Mouse (Mus musculus): ENCODE results near the gene Cdc42se2. TPM values are rescaled to one million over a fixed set of nuclear protein-coding genes. Genes with fewer than 3 reads are reported as not detected.

The Cdc42se2 gene
- polyA plus RNA-seq, 1 experiment: 69.7 TPM

GRCm38 (mm10) chr11:54722057-54722456 is 65.4 kb downstream of the Cdc42se2 start:
- Histone ChIP-seq H3K36me3 (ENCODE audit: control insufficient read depth, insufficient read depth, low read length, poor library complexity, severe bottlenecking) (peaks cover 28% of the 10 kb centered on the region), H3K27me3 (ENCODE audit: control insufficient read depth, insufficient read depth, low read length, poor library complexity, severe bottlenecking) (no peaks in the 10 kb centered on the region), H3K9me3 (replicated peaks; ENCODE audit: control insufficient read depth, insufficient read depth, low read length, poor library complexity, severe bottlenecking) (no peaks in the 10 kb centered on the region), H3K9ac (ENCODE audit: low read depth, poor library complexity, severe bottlenecking) (no peak overlapping the region), H3K4me3 (ENCODE audit: low read depth, low read length) (no peak overlapping the region), H3K27ac (ENCODE audit: insufficient read depth, low read length) (no peak overlapping the region), H3K4me1 (ENCODE audit: control insufficient read depth, insufficient read depth, low read length) (no peaks in the 10 kb centered on the region)
- no peak for TF ChIP-seq EP300 (IDR thresholded peaks at IDR 0.05; ENCODE audit: insufficient read depth, low read depth, low read length)
- TF ChIP-seq CTCF (IDR thresholded peaks at IDR 0.05; ENCODE audit: low read depth, low read length): no peak
- TF ChIP-seq POLR2A (IDR thresholded peaks at IDR 0.05; ENCODE audit: insufficient read depth, low read length): no peak

GRCm38 (mm10) chr11:54718601-54719000 is 68.9 kb downstream of the Cdc42se2 start:
- Histone ChIP-seq H3K27ac (ENCODE audit: insufficient read depth, low read length) (no peak overlapping the region), H3K9me3 (replicated peaks; ENCODE audit: control insufficient read depth, insufficient read depth, low read length, poor library complexity, severe bottlenecking) (no peaks in the 10 kb centered on the region), H3K4me3 (ENCODE audit: low read depth, low read length) (no peak overlapping the region), H3K4me1 (ENCODE audit: control insufficient read depth, insufficient read depth, low read length) (no peaks in the 10 kb centered on the region), H3K27me3 (ENCODE audit: control insufficient read depth, insufficient read depth, low read length, poor library complexity, severe bottlenecking) (no peaks in the 10 kb centered on the region), H3K36me3 (ENCODE audit: control insufficient read depth, insufficient read depth, low read length, poor library complexity, severe bottlenecking) (peaks cover 25% of the 10 kb centered on the region), H3K9ac (ENCODE audit: low read depth, poor library complexity, severe bottlenecking) (no peak overlapping the region)
- no peak for TF ChIP-seq CTCF (IDR thresholded peaks at IDR 0.05; ENCODE audit: low read depth, low read length)

- H3K36me3 ChIP-seq (ENCODE audit: control insufficient read depth, insufficient read depth, low read length, poor library complexity, severe bottlenecking): peaks cover 18% of the 10 kb centered on the region
- H3K9me3 ChIP-seq (replicated peaks; ENCODE audit: control insufficient read depth, insufficient read depth, low read length, poor library complexity, severe bottlenecking): no peaks in the 10 kb centered on the region
- no peaks in the 10 kb centered on the region for H3K4me1 ChIP-seq (ENCODE audit: control insufficient read depth, insufficient read depth, low read length)
- TF ChIP-seq CTCF (IDR thresholded peaks at IDR 0.05; ENCODE audit: low read depth, low read length): no peak
- no peak for TF ChIP-seq POLR2A (IDR thresholded peaks at IDR 0.05; ENCODE audit: insufficient read depth, low read length)
- no peak for TF ChIP-seq EP300 (IDR thresholded peaks at IDR 0.05; ENCODE audit: insufficient read depth, low read depth, low read length)
- H3K9ac ChIP-seq (ENCODE audit: low read depth, poor library complexity, severe bottlenecking): no peak overlapping the region
- H3K4me3 ChIP-seq (ENCODE audit: low read depth, low read length): no peak overlapping the region
- H3K27ac ChIP-seq (ENCODE audit: insufficient read depth, low read length): no peak overlapping the region
- H3K27me3 ChIP-seq (ENCODE audit: control insufficient read depth, insufficient read depth, low read length, poor library complexity, severe bottlenecking): no peaks in the 10 kb centered on the region
Observed at GRCm38 (mm10) chr11:54717893-54718292, 69.6 kb downstream of the Cdc42se2 start.

- Histone ChIP-seq H3K4me3 (ENCODE audit: low read depth, low read length) (no peak overlapping the region), H3K9ac (ENCODE audit: low read depth, poor library complexity, severe bottlenecking) (no peak overlapping the region), H3K36me3 (ENCODE audit: control insufficient read depth, insufficient read depth, low read length, poor library complexity, severe bottlenecking) (no peaks in the 10 kb centered on the region), H3K9me3 (replicated peaks; ENCODE audit: control insufficient read depth, insufficient read depth, low read length, poor library complexity, severe bottlenecking) (no peaks in the 10 kb centered on the region), H3K4me1 (ENCODE audit: control insufficient read depth, insufficient read depth, low read length) (no peaks in the 10 kb centered on the region), H3K27ac (ENCODE audit: insufficient read depth, low read length) (no peak overlapping the region), H3K27me3 (ENCODE audit: control insufficient read depth, insufficient read depth, low read length, poor library complexity, severe bottlenecking) (no peaks in the 10 kb centered on the region)
- TF ChIP-seq POLR2A (IDR thresholded peaks at IDR 0.05; ENCODE audit: insufficient read depth, low read length): no peak
- no peak for TF ChIP-seq EP300 (IDR thresholded peaks at IDR 0.05; ENCODE audit: insufficient read depth, low read depth, low read length)
- no peak for TF ChIP-seq CTCF (IDR thresholded peaks at IDR 0.05; ENCODE audit: low read depth, low read length)
Observed at GRCm38 (mm10) chr11:54712849-54713248, 74.6 kb downstream of the Cdc42se2 start.

GRCm38 (mm10) chr11:54710512-54711293 is 76.8 kb downstream of the Cdc42se2 start:
- no peaks in the 10 kb centered on the region for H3K36me3 ChIP-seq (ENCODE audit: control insufficient read depth, insufficient read depth, low read length, poor library complexity, severe bottlenecking)
- TF ChIP-seq CTCF (IDR thresholded peaks at IDR 0.05; ENCODE audit: low read depth, low read length) (no peak), POLR2A (IDR thresholded peaks at IDR 0.05; ENCODE audit: insufficient read depth, low read length) (no peak)
- no peak overlapping the region for H3K9ac ChIP-seq (ENCODE audit: low read depth, poor library complexity, severe bottlenecking)
- H3K9me3 ChIP-seq (replicated peaks; ENCODE audit: control insufficient read depth, insufficient read depth, low read length, poor library complexity, severe bottlenecking): no peaks in the 10 kb centered on the region
- H3K4me1 ChIP-seq (ENCODE audit: control insufficient read depth, insufficient read depth, low read length): no peaks in the 10 kb centered on the region
- no peaks in the 10 kb centered on the region for H3K27me3 ChIP-seq (ENCODE audit: control insufficient read depth, insufficient read depth, low read length, poor library complexity, severe bottlenecking)
- no peak overlapping the region for H3K4me3 ChIP-seq (ENCODE audit: low read depth, low read length)
- H3K27ac ChIP-seq (ENCODE audit: insufficient read depth, low read length): no peak overlapping the region

- Histone ChIP-seq H3K9me3 (replicated peaks; ENCODE audit: control insufficient read depth, insufficient read depth, low read length, poor library complexity, severe bottlenecking) (no peaks in the 10 kb centered on the region), H3K4me1 (ENCODE audit: control insufficient read depth, insufficient read depth, low read length) (no peaks in the 10 kb centered on the region), H3K27ac (ENCODE audit: insufficient read depth, low read length) (no peak overlapping the region), H3K27me3 (ENCODE audit: control insufficient read depth, insufficient read depth, low read length, poor library complexity, severe bottlenecking) (no peaks in the 10 kb centered on the region), H3K36me3 (ENCODE audit: control insufficient read depth, insufficient read depth, low read length, poor library complexity, severe bottlenecking) (no peaks in the 10 kb centered on the region), H3K9ac (ENCODE audit: low read depth, poor library complexity, severe bottlenecking) (no peak overlapping the region), H3K4me3 (ENCODE audit: low read depth, low read length) (no peak overlapping the region)
- TF ChIP-seq POLR2A (IDR thresholded peaks at IDR 0.05; ENCODE audit: insufficient read depth, low read length) (no peak), CTCF (IDR thresholded peaks at IDR 0.05; ENCODE audit: low read depth, low read length) (no peak), EP300 (IDR thresholded peaks at IDR 0.05; ENCODE audit: insufficient read depth, low read depth, low read length) (no peak)
Observed at GRCm38 (mm10) chr11:54709645-54710044, 77.8 kb downstream of the Cdc42se2 start.
